Mouse (Mus musculus): ENCODE measurements around the gene Fut8. TPM values are rescaled to one million over a fixed set of nuclear protein-coding genes. Genes with fewer than 3 reads are reported as not detected.

Fut8 gene
- polyA plus RNA-seq, 1 experiment from 2014 or later = 28.7 TPM

GRCm38 (mm10) chr12:77491478-77491877, 253.6 kb downstream of the Fut8 start:
- H3K9me3 ChIP-seq (replicated peaks; ENCODE audit: control insufficient read depth, low read length) = no peaks in the 10 kb centered on the region
- 74% methylated on average over 3 of the region's 3 CpGs for WGBS
- no peaks in the 10 kb centered on the region for H3K36me3 ChIP-seq (ENCODE audit: control insufficient read depth, insufficient read depth, low read length)
- no peaks in the 10 kb centered on the region for H3K4me1 ChIP-seq (ENCODE audit: control insufficient read depth, insufficient read depth, low read length)
- H3K9ac ChIP-seq (ENCODE audit: low read length) = no peak overlapping the region
- no peak overlapping the region for H3K27ac ChIP-seq (ENCODE audit: low read depth, low read length)
- H3K27me3 ChIP-seq (replicated peaks; ENCODE audit: control insufficient read depth, insufficient read depth, low read length) = no peaks in the 10 kb centered on the region
- H3K4me2 ChIP-seq (ENCODE audit: low read length) = no peak overlapping the region
- H3K4me3 ChIP-seq (ENCODE audit: low read depth, low read length) = no peak overlapping the region
- ATAC-seq (no peak), DNase-seq (ENCODE audit: low spot score) (peak; percentile 61)

DNA sequence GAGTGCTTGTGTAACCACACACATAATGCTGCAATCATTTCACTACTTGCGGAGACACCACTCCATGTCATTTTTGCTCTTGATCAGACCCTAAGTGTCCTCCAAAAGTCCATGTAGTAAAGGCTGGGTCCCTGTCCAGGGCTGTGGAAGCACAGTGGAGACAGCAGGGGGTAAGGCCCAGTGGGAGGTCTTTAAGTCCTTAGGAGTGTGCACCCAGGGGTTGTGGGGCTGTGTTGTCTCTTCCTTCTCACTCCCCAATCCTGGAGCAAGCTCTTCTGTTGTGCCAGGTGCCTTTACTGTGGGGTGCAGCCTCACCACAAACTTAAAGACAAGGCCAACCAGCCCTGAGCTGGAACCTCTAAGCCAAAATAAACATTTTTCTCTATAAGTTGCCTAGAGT, 257.9 kb downstream of the Fut8 start:
- H3K9me3 ChIP-seq (replicated peaks; ENCODE audit: control insufficient read depth, low read length) = no peaks in the 10 kb centered on the region
- WGBS = 97% methylated on average over 1 of the region's 1 CpGs
- H3K27ac ChIP-seq (ENCODE audit: low read depth, low read length) = no peak overlapping the region

DNA sequence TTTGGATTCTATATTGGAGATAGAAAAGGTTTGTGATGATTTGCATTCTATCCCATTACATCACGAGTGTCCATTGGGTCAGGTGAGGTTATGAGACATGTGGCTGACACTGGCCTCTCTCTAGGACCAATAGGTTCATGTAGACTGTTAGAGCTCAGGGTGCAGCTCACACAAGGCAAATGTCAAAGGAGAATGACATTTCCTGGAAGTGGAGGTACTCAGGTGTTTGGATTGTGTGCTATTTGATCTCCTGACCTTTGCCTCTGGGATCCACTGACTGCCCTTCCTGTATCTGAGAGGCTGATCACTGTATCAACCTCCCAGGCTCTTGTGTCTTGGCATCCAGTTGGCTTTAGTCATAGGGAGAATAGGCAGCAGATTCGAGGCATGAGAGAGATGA, 260.2 kb downstream of the Fut8 start:
- Histone ChIP-seq H3K9ac (ENCODE audit: low read length) (no peak overlapping the region), H3K27ac (ENCODE audit: low read depth, low read length) (no peak overlapping the region), H3K9me3 (replicated peaks; ENCODE audit: control insufficient read depth, low read length) (no peaks in the 10 kb centered on the region), H3K36me3 (ENCODE audit: control insufficient read depth, insufficient read depth, low read length) (no peaks in the 10 kb centered on the region), H3K27me3 (replicated peaks; ENCODE audit: control insufficient read depth, insufficient read depth, low read length) (no peaks in the 10 kb centered on the region), H3K4me2 (ENCODE audit: low read length) (no peak overlapping the region), H3K4me1 (ENCODE audit: control insufficient read depth, insufficient read depth, low read length) (no peaks in the 10 kb centered on the region), H3K4me3 (ENCODE audit: low read depth, low read length) (no peak overlapping the region)
- 67% methylated on average over 2 of the region's 2 CpGs for WGBS
- DNase-seq (ENCODE audit: low spot score) (no peak), ATAC-seq (no peak)

More for the DNA sequence above, 257.9 kb downstream of the Fut8 start:
- H3K9ac ChIP-seq (ENCODE audit: low read length) = no peak overlapping the region
- H3K36me3 ChIP-seq (ENCODE audit: control insufficient read depth, insufficient read depth, low read length) = no peaks in the 10 kb centered on the region
- H3K4me1 ChIP-seq (ENCODE audit: control insufficient read depth, insufficient read depth, low read length) = no peaks in the 10 kb centered on the region
- no peaks in the 10 kb centered on the region for H3K27me3 ChIP-seq (replicated peaks; ENCODE audit: control insufficient read depth, insufficient read depth, low read length)
- no peak for DNase-seq (ENCODE audit: low spot score)
- no peak overlapping the region for H3K4me2 ChIP-seq (ENCODE audit: low read length)
- no peak for ATAC-seq
- no peak overlapping the region for H3K4me3 ChIP-seq (ENCODE audit: low read depth, low read length)

DNA sequence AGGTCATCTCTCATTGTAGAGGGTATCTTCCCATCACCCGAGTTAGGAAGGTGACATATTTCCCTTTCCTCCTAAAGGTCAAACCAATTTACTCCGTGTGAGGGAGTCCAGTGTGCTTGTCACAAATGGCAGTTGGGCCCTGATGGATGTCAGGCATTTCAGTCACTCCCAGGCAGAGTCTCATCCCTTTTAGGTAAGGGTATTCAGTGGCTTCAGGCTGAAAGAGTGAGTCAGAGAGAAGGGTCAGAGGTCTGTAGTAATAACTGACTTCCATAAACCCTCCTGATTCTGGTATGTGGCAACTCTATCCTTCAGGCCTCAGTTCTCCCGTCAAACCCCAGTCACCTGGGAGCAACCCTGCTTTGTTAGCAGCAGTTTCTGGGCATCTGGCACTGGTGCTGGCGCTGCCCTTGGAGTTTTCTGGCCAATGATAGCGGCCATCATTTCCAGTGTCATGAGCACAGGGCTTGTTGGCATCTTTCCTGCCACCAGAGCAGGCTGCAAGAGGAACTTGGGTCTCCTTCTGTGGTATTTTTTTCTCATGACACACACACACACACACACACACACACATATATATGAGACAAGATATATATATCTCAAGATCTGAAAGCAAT, 262.6 kb downstream of the Fut8 start:
- no peak overlapping the region for H3K9ac ChIP-seq (ENCODE audit: low read length)
- H3K36me3 ChIP-seq (ENCODE audit: control insufficient read depth, insufficient read depth, low read length) = no peaks in the 10 kb centered on the region
- no peaks in the 10 kb centered on the region for H3K9me3 ChIP-seq (replicated peaks; ENCODE audit: control insufficient read depth, low read length)
- ATAC-seq (no peak), DNase-seq (ENCODE audit: low spot score) (no peak)
- H3K27ac ChIP-seq (ENCODE audit: low read depth, low read length) = no peak overlapping the region
- 81% methylated on average over 5 of the region's 5 CpGs for WGBS
- H3K4me1 ChIP-seq (ENCODE audit: control insufficient read depth, insufficient read depth, low read length) = no peaks in the 10 kb centered on the region
- no peak overlapping the region for H3K4me2 ChIP-seq (ENCODE audit: low read length)
- H3K4me3 ChIP-seq (ENCODE audit: low read depth, low read length) = no peak overlapping the region
- H3K27me3 ChIP-seq (replicated peaks; ENCODE audit: control insufficient read depth, insufficient read depth, low read length) = no peaks in the 10 kb centered on the region

- Histone ChIP-seq H3K4me1 (ENCODE audit: control insufficient read depth, insufficient read depth, low read length) (no peaks in the 10 kb centered on the region), H3K4me3 (ENCODE audit: low read depth, low read length) (no peak overlapping the region), H3K4me2 (ENCODE audit: low read length) (no peak overlapping the region), H3K36me3 (ENCODE audit: control insufficient read depth, insufficient read depth, low read length) (no peaks in the 10 kb centered on the region), H3K9ac (ENCODE audit: low read length) (no peak overlapping the region), H3K27ac (ENCODE audit: low read depth, low read length) (no peak overlapping the region), H3K9me3 (replicated peaks; ENCODE audit: control insufficient read depth, low read length) (no peaks in the 10 kb centered on the region), H3K27me3 (replicated peaks; ENCODE audit: control insufficient read depth, insufficient read depth, low read length) (no peaks in the 10 kb centered on the region)
- ATAC-seq = 0 out of 2 replicates have a peak, but pooled peaks have one; percentile 46
- 69% methylated on average over 7 of the region's 7 CpGs for WGBS
- DNase-seq (ENCODE audit: low spot score) = no peak
These were observed 263.7 kb downstream of the Fut8 start for GRCm38 (mm10) chr12:77501466-77502240.

- Histone ChIP-seq H3K9me3 (replicated peaks; ENCODE audit: control insufficient read depth, low read length) (no peaks in the 10 kb centered on the region), H3K4me1 (ENCODE audit: control insufficient read depth, insufficient read depth, low read length) (no peaks in the 10 kb centered on the region), H3K27ac (ENCODE audit: low read depth, low read length) (no peak overlapping the region), H3K4me3 (ENCODE audit: low read depth, low read length) (no peak overlapping the region), H3K4me2 (ENCODE audit: low read length) (no peak overlapping the region), H3K9ac (ENCODE audit: low read length) (no peak overlapping the region), H3K36me3 (ENCODE audit: control insufficient read depth, insufficient read depth, low read length) (no peaks in the 10 kb centered on the region), H3K27me3 (replicated peaks; ENCODE audit: control insufficient read depth, insufficient read depth, low read length) (no peaks in the 10 kb centered on the region)
- 92% methylated on average over 3 of the region's 3 CpGs for WGBS
- DNase-seq (ENCODE audit: low spot score) (no peak), ATAC-seq (no peak)
These were observed 264.3 kb downstream of the Fut8 start for GRCm38 (mm10) chr12:77502243-77502642.

DNA sequence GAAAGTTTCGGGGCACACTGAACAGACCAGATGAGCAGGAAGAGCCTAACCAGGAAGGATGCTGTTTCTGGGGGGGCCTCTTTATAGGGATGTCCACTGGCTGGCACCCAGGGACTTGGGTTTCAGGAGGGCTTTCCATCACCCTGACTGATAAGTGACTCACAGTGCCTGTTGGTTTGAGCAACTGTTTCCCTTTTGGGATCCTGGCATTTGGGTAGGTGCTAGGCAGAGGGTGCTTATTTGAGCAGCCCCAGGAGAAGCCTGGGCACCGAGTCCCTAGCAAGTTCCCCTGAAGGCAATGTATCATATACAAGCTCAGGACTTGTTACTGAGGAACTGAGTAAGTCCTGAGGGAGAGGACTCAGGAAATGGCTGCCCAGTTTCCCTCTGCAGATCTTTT, 267.5 kb downstream of the Fut8 start:
- Histone ChIP-seq H3K9ac (ENCODE audit: low read length) (no peak overlapping the region), H3K9me3 (replicated peaks; ENCODE audit: control insufficient read depth, low read length) (no peaks in the 10 kb centered on the region), H3K4me2 (ENCODE audit: low read length) (no peak overlapping the region), H3K36me3 (ENCODE audit: control insufficient read depth, insufficient read depth, low read length) (no peaks in the 10 kb centered on the region), H3K27me3 (replicated peaks; ENCODE audit: control insufficient read depth, insufficient read depth, low read length) (no peaks in the 10 kb centered on the region), H3K27ac (ENCODE audit: low read depth, low read length) (no peak overlapping the region), H3K4me1 (ENCODE audit: control insufficient read depth, insufficient read depth, low read length) (no peaks in the 10 kb centered on the region), H3K4me3 (ENCODE audit: low read depth, low read length) (no peak overlapping the region)
- 89% methylated on average over 2 of the region's 2 CpGs for WGBS
- DNase-seq (ENCODE audit: low spot score) = no peak
- no peak for ATAC-seq

DNA sequence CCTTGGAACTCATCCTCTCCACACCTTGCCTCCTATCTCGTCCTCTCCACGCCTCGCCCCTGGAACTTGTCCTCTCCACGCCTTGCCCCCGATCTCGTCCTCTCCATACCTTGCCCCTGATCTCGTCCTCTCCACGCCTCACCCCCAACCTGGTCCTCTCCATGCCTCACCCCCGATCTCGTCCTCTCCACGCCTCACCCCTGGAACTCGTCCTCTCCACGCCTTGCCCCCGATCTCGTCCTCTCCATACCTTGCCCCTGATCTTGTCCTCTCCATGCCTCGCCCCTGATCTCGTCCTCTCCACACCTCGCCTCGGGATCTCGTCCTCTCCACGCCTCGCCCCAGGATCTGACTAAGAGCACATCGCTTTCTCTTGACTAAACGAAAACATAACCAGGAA, 269.8 kb downstream of the Fut8 start:
- no peak overlapping the region for H3K4me3 ChIP-seq (ENCODE audit: low read depth, low read length)
- ATAC-seq (no peak), DNase-seq (ENCODE audit: low spot score) (no peak)
- H3K4me2 ChIP-seq (ENCODE audit: low read length) = no peak overlapping the region
- WGBS = 93% methylated on average over 24 of the region's 24 CpGs
- H3K4me1 ChIP-seq (ENCODE audit: control insufficient read depth, insufficient read depth, low read length) = no peaks in the 10 kb centered on the region
- H3K36me3 ChIP-seq (ENCODE audit: control insufficient read depth, insufficient read depth, low read length) = no peaks in the 10 kb centered on the region
- no peaks in the 10 kb centered on the region for H3K27me3 ChIP-seq (replicated peaks; ENCODE audit: control insufficient read depth, insufficient read depth, low read length)
- H3K27ac ChIP-seq (ENCODE audit: low read depth, low read length) = no peak overlapping the region
- no peaks in the 10 kb centered on the region for H3K9me3 ChIP-seq (replicated peaks; ENCODE audit: control insufficient read depth, low read length)
- H3K9ac ChIP-seq (ENCODE audit: low read length) = no peak overlapping the region

DNA sequence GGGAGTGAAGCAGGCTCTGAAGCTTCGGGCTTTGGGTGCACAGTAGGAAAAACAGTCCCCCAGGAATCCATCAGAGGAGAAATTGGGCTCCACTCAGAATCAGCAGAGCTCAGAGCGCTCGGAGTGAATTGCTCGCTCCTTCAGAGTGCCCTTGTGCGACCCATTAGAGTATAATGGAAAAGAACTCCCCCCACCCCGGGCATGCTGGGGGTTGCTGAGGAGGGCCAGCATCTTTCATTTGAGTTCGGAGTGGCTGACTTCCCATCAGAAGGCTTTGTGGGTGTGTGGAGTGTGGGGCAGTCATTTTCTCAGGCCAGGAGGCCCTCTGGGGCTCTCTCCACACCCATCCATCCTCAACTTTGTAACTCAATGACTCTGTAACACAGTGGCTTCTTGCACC, 272.8 kb downstream of the Fut8 start:
- no peak for DNase-seq (ENCODE audit: low spot score)
- Histone ChIP-seq H3K27ac (ENCODE audit: low read depth, low read length) (no peak overlapping the region), H3K36me3 (ENCODE audit: control insufficient read depth, insufficient read depth, low read length) (no peaks in the 10 kb centered on the region), H3K9ac (ENCODE audit: low read length) (no peak overlapping the region), H3K4me2 (ENCODE audit: low read length) (no peak overlapping the region), H3K4me3 (ENCODE audit: low read depth, low read length) (no peak overlapping the region), H3K27me3 (replicated peaks; ENCODE audit: control insufficient read depth, insufficient read depth, low read length) (no peaks in the 10 kb centered on the region), H3K4me1 (ENCODE audit: control insufficient read depth, insufficient read depth, low read length) (no peaks in the 10 kb centered on the region), H3K9me3 (replicated peaks; ENCODE audit: control insufficient read depth, low read length) (no peaks in the 10 kb centered on the region)
- WGBS = 78% methylated on average over 7 of the region's 7 CpGs
- no peak for ATAC-seq

All from forebrain, embryonic 14.5 days (tissue).